Mouse (Mus musculus): ENCODE measurements around the gene Camta1. TPM values are rescaled to one million over a fixed set of nuclear protein-coding genes. Genes with fewer than 3 reads are reported as not detected.

Camta1 gene
- total RNA-seq (2023) = 10 to 100 TPM; 33.4 to 50.5 TPM

DNA sequence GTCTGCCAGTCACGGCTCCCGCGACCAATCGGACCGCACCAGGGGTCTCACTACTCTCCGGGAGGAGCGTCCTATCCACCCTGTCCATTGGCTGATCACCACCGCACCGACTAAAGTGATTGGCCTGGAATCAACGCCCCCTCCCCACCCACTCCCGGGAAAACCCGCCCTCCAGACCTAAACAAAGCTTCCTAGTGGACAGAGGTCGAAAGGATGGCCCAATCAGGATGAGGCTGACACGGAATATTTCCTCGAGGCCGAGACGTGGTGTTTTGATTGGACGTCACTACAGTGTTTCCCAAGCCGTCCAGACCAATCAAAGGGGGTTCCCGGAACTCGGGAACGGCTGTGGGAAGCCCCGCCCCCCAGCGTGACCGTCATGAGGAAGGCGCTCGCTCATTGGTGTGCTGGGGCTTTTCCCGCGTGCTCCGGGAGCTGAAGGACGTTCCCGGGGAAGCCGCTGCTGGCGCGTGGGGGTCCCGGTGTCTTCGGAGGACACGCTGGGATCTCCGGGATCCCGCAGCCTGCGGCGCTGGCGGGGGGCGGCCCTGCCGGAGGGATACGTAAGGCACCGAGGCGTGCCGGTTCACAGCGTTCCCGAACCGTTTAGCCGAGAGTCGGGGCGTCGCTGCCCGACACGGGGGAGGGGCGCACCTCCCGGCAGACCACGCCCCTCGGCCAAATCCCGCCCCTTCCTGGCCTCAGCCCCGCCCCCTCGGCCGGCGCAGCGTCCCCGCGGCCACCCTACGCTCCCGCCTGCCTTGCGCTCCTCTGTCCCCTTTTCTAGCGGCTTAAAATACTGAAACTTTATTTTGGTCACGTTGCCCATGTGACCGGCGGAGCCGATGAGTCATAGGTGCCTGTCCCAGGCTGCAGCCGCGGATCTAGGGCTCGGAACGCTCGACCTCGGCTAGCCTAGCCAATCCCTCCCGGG is at the start of gene Camta1:
TSS of gene Camta1 (minus strand) at position 71 of the 934 bp plus-strand sequence.

DNA sequence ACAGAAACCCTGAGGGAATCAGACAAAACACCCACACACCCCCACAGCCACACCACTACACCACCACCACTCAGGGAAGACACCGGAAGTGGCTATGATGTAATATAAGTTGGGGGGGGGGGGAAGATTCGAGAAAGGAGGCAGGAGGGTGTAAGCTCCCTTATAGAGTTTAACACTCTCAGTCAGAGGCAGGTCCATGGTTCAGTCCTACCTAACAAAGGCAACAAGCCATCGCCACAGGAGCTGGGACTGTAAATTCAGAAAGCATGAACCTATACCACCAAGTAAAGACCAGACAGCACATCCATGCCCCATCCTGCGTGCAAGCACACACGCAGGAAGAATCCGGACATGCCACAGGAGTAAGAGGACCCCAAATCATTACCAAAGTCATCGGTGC is 772.4 kb downstream of the Camta1 start, which contains the start of gene Gm13090:
TSS of gene Gm13090 (plus strand) at position 301 of the 400 bp plus-strand sequence.

DNA sequence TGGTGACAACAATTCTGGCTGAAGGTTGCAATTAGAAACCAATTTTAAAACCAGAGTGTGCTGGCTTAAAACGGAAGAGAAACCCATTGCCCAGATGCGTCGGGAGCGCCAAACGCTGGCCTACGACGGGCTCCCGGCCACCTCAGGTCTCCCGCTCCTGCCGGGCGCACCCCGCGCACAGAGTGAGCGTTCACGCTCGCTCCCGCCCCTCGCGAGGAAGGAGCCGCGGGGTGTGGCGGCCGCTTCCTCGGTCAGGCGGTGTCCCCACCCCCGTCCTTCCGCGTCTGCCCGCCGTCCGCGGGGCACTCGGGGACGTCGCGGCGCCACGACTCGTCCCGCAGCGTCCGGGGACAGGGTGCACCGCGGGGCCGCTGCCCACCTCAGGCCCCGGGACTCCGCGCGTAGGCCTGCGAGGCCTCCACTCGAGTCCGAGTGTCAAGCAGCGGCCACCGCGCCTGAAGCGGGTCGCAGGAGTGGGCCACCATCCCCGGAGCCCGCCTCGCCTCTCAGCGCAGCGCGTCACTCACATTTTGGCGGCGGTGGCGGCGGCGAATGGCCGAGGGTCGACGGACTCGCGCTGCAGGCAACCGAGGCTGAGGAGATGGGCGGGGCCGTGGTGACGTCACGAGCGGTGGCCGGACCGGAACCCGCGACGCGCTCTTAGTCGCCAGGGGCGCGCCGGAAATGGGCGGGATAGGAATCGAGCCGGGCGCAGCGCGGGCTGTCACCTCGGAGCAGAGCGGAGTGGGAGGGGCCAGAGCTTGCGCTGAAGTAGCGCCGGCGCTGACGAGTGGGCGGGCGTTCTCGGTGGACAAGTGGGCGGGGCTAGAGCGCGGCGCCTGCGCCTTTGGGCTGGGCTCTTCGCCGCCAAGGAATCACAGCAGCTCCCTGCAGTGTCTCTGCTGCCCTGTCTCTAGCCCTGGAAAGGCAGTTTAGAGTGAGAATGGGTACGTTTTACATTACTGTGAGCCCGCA is 804.0 kb downstream of the Camta1 start, which contains the start of gene Vamp3:
TSS of gene Vamp3 (minus strand) at position 617 of the 975 bp plus-strand sequence.

DNA sequence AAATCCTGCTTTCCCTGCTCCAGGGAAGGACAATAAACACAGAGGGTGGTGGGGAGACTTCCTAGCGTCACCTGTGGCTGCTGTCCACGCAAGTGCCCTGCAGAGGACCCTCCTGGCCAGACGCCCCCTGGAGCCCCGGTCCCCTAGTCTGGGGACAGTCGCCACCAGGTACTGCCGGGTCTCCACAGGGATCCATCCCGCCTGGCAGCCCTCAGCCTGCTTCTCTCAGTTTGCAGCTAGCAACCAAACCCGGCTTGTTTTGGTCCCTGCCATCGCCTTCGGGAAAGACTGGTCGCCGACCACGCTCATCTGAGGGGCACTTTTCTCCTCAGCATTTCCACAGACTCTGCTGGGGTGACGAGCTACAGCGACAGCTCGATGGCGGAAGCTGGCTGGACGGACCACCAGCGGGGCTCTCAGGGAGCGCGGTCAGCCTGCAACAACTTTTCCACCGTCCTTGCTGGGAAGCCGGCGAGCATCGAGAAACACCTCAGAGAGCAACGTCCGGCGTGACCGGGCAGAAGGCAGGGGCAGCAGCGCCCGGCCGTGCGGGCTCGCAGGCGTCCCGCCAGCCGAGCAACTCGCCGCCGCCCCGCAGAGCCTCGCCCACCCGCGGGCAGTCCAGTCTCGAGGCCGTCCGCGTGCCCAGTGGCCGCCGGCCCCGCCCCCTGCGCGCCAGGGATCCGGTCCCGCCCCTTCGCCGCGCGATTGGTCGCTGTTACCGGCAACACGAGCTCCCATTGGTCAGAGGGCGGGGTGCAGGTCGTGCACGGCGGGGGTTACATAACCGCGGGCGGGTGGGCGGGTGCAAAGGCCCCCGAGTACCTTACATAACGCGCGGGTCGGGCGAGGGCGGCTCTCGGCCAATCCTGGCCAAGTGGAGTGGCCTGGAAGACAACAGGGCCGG is 817.4 kb downstream of the Camta1 start, which contains the start of gene Per3:
TSS of gene Per3 (minus strand) at position 629 of the 907 bp plus-strand sequence.

DNA sequence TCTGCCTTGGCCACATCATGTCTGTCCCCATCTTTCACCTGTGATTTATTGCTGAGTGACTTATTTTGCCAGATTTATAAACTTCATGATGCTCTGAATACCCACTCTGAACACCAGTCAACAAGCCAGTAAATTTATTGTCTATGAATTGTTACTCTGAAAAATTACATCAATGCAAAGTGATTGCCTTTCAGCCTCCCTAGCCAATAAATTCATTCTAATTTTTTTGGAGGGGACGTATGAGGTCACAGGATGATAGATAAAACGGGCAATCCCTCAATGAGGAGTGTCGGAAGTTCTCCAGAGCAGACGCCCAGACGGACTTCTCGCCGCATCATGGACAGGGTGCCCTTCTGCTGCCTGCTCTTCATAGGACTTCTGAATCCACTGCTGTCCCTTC is 864.9 kb downstream of the Camta1 start, which contains the start of gene Uts2:
TSS of gene Uts2 (plus strand) at position 301 of the 400 bp plus-strand sequence.

DNA sequence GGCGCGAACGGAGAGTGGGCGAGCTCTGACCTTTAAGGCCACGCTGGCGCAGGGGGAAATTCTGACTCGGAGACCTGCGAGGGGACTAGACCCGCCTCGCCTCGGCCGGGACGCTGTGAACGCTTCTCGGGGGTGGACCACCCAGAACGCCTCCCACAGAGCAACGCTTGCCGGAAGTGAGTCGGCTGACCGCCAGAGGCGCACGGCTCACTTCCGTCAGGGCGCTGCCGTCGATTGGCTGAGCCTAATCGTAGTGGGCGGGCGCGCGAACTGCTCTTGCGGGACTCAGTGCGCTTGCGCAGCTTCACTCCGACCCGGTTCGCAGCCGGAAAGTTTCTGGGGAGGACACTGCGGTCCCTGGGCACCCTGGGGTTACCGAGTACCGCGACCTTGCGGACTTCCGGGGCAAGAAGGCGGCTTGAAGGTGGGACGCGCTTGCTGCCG is 947.4 kb downstream of the Camta1 start, which contains the start of the genes Park7 and Tnfrsf9:
TSS of gene Park7 (minus strand) at position 148 of the 444 bp plus-strand sequence.
TSS of gene Tnfrsf9 (plus strand) at position 273 of the 444 bp plus-strand sequence.

Other genes with a start within 250 kb of the Camta1 start
- 10 to 100 TPM; 68.8 to 88.4 TPM for gene Dnajc11, start 71.8 kb upstream of the Camta1 start, total RNA-seq (2023)
- gene Thap3, start 127.1 kb upstream of the Camta1 start, total RNA-seq (2023) = 10 to 100 TPM; 41.3 to 41.7 TPM
- gene Phf13, start 134.4 kb upstream of the Camta1 start, total RNA-seq (2023) = 1 to 10 TPM; 6.5 to 6.8 TPM
- 10 to 100 TPM; 18.8 to 20.2 TPM for gene Klhl21, start 146.9 kb upstream of the Camta1 start, total RNA-seq (2023)
- 10 to 100 TPM; 21.3 to 32.2 TPM for gene Zbtb48, start 165.8 kb upstream of the Camta1 start, total RNA-seq (2023)
- under 1 TPM in 1 of 2 experiments, not detected in 1; 0.83 TPM for gene Tas1r1, start 176.7 kb upstream of the Camta1 start, total RNA-seq (2023)
- gene Nol9, start 177.4 kb upstream of the Camta1 start, total RNA-seq (2023) = 10 to 100 TPM; 44.7 to 47.1 TPM
- 1 to 10 TPM; 2.6 to 5.9 TPM for gene Plekhg5, start 210.6 kb upstream of the Camta1 start, total RNA-seq (2023)